29 mouse cellular contexts compared by ENCODE assay signal in the genomic region with DNA sequence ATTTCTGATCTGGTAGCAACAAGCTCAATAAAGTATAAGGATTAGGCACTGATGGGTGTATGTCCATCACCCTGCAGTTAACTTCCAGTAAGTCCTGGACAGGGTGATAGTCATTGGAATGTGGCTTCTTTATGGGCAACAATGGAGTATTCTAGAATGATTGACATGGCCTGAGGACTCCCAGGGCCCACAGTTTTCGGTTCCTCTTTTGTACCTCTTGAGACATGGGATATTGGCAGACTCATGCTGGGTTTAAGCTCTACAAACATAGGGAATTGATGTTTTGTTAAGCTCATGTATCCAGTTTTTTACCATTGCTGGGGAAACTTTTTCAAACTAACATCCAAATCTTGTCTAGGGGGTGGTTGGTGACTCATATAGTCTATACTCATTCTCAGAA. TPM values are rescaled to one million over a fixed set of nuclear protein-coding genes. Genes with fewer than 3 reads are reported as not detected.
"Had no signal": no experiment of that assay in that cellular context is flagged by ENCODE, and none has a peak within 500 bp of the region (broad histone marks: within the 10 kb centered on the region; RNA-seq: fewer than 3 reads in every experiment).

No protein-coding gene starts in this region.

- H3K4me1 ChIP-seq: limb, embryonic 12.5 days; limb, embryonic 15.5 days; midbrain, embryonic 10.5 days; midbrain, embryonic 13.5 days had no signal

- H3K4me2 ChIP-seq: limb, embryonic 12.5 days; limb, embryonic 15.5 days; liver, embryonic 11.5 days; lung, embryonic 14.5 days; midbrain, embryonic 13.5 days had no signal

- H3K27me3 ChIP-seq: limb, embryonic 12.5 days; limb, embryonic 15.5 days; megakaryocyte, embryonic 14.5 days; midbrain, embryonic 13.5 days had no signal

- ATAC-seq: intestine, embryonic 16.5 days; liver, postnatal 0 days; lung, postnatal 0 days; midbrain, embryonic 13.5 days; midbrain, embryonic 16.5 days had no signal

- H3K36me3 ChIP-seq: limb, embryonic 12.5 days; limb, embryonic 15.5 days; midbrain, embryonic 10.5 days; midbrain, embryonic 13.5 days had no signal

- H3K27ac ChIP-seq: layer of hippocampus, adult 2 months; left cerebral cortex, adult 2 months; limb, embryonic 12.5 days; limb, embryonic 15.5 days; liver, embryonic 14.5 days; midbrain, embryonic 10.5 days; midbrain, embryonic 13.5 days had no signal

- H3K9ac ChIP-seq: limb, embryonic 12.5 days; limb, embryonic 15.5 days; liver, embryonic 14.5 days; liver, postnatal 0 days; lung, embryonic 14.5 days; midbrain, embryonic 13.5 days had no signal

- DNase-seq: kidney, adult 2 months; kidney, postnatal 25 days; layer of hippocampus, postnatal 36 days; left cerebral cortex, postnatal 4 days; liver, postnatal 0 days; lung, embryonic 14.5 days; thymus, postnatal 25 days had no signal

- H3K9me3 ChIP-seq: limb, embryonic 15.5 days; midbrain, embryonic 13.5 days had no signal

- H3K4me3 ChIP-seq: layer of hippocampus, adult 2 months; left cerebral cortex, adult 2 months; limb, embryonic 12.5 days; limb, embryonic 15.5 days; megakaryocyte, embryonic 14.5 days; midbrain, embryonic 10.5 days; midbrain, embryonic 13.5 days had no signal

RNA-seq across cellular contexts. Expression of a gene that starts 3.9 kb away (rescaled TPM):
- total RNA-seq: layer of hippocampus, adult 2 months; layer of hippocampus, postnatal 10 days; layer of hippocampus, postnatal 36 days; left cerebral cortex, adult 2 months; left cerebral cortex, postnatal 10 days; left cerebral cortex, postnatal 4 days had no signal
- polyA plus RNA-seq: intestine, embryonic 16.5 days; kidney, embryonic 16.5 days; large intestine, adult 2 months; limb, embryonic 12.5 days; limb, embryonic 15.5 days; liver, embryonic 11.5 days; liver, embryonic 14.5 days; liver, postnatal 0 days; lung, embryonic 14.5 days; lung, postnatal 0 days; midbrain, embryonic 16.5 days; neural tube, embryonic 11.5 days; small intestine, adult 2 months; stomach, embryonic 16.5 days; thymus, postnatal 0 days had no signal

RNA-seq across cellular contexts. Expression of a gene that starts 41.4 kb away (rescaled TPM):
- total RNA-seq: layer of hippocampus, adult 2 months; layer of hippocampus, postnatal 10 days; layer of hippocampus, postnatal 36 days; left cerebral cortex, adult 2 months; left cerebral cortex, postnatal 10 days; left cerebral cortex, postnatal 4 days had no signal
- polyA plus RNA-seq: kidney, adult 2 months; kidney, embryonic 16.5 days; limb, embryonic 12.5 days; limb, embryonic 15.5 days; liver, embryonic 11.5 days; liver, embryonic 14.5 days; liver, postnatal 0 days; lung, embryonic 14.5 days; lung, postnatal 0 days; midbrain, embryonic 10.5 days; midbrain, embryonic 13.5 days; neural tube, embryonic 11.5 days; neural tube, embryonic 14.5 days; spleen, adult 2 months; thymus, postnatal 0 days had no signal
